Mouse (Mus musculus) thymus, adult 2 months (tissue): ENCODE results near the gene Mrpl52. TPM values are rescaled to one million over a fixed set of nuclear protein-coding genes. Genes with fewer than 3 reads are reported as not detected.

ENCODE experiments used
- DNase-seq: peaks from one replicate; pipeline ENCODE4 v3.0.0; 2021
- H3K27ac ChIP-seq: fragments of 200-500 bp; 2 replicates; pipeline ENCODE4 v1.5.1; 2012; ENCODE audit warnings: low read length, control low read depth; ENCODE audit not compliant: control insufficient read depth, insufficient read depth
- H3K27me3 ChIP-seq: fragments of 200-500 bp; 2 replicates; pipeline ENCODE4 v1.6.1; 2012; ENCODE audit warnings: mild to moderate bottlenecking, low read length, moderate library complexity, mixed read lengths; ENCODE audit not compliant: control insufficient read depth, insufficient read depth
- H3K36me3 ChIP-seq: fragments of 200-500 bp; 2 replicates; pipeline ENCODE4 v1.6.1; 2012; ENCODE audit warnings: mild to moderate bottlenecking, low read length, moderate library complexity; ENCODE audit not compliant: control insufficient read depth, insufficient read depth
- H3K4me1 ChIP-seq: fragments of 200-500 bp; replicated peaks from 2 replicates; pipeline ENCODE4 v1.6.1; 2012; ENCODE audit warnings: low read length; ENCODE audit not compliant: control insufficient read depth, insufficient read depth
- H3K4me3 ChIP-seq: fragments of 200-500 bp; 2 replicates; pipeline ENCODE4 v1.5.1; 2012; ENCODE audit warnings: mild to moderate bottlenecking, low read length, control low read depth, moderate library complexity; ENCODE audit not compliant: control insufficient read depth, insufficient read depth
- CTCF ChIP-seq: fragments of 200-500 bp; IDR thresholded peaks from 2 replicates; pipeline ENCODE4 v1.5.1; 2012; ENCODE audit warnings: mild to moderate bottlenecking, control low read depth, low read length, moderate library complexity, borderline replicate concordance; ENCODE audit not compliant: control insufficient read depth, poor library complexity, insufficient read depth; ENCODE audit errors: extremely low read depth
- POLR2A ChIP-seq: fragments of 200-500 bp; IDR thresholded peaks from 2 replicates; pipeline ENCODE4 v1.6.1; 2012; ENCODE audit warnings: mild to moderate bottlenecking, low read length, control low read depth, moderate library complexity; ENCODE audit not compliant: control insufficient read depth, poor library complexity, insufficient read depth; ENCODE audit errors: extremely low read depth
- WGBS: fragments of 180-500 bp; shearing (Covaris S2); methylation state at CpG from one replicate; pipeline ENCODE4 v1.1.7; 2018; 5-methylcytosine and 5-hydroxymethylcytosine counted together
- polyA plus RNA-seq: library from polyadenylated mRNA; depleted of rRNA; stranded (reverse); fragments of >200 nt; gene quantifications from 2 replicates; pipeline ENCODE4 v1.2.3, GENCODE M21; 2012

The Mrpl52 gene
- polyA plus RNA-seq, 1 experiment: 211 TPM

GRCm38 (mm10) chr14:54429332-54430093 is 2.8 kb downstream of the Mrpl52 start:
- Histone ChIP-seq H3K4me1 (peaks cover 27% of the 10 kb centered on the region), H3K36me3 (no peaks in the 10 kb centered on the region), H3K4me3 (no peak overlapping the region), H3K27ac (no peak overlapping the region), H3K27me3 (peaks cover 6% of the 10 kb centered on the region; the same call in 1 of the 2 replicates)
- DNase-seq: no peak
- 77% methylated on average over 7 of the region's 7 CpGs for whole genome bisulfite sequencing
- TF ChIP-seq CTCF: no peak
- TF ChIP-seq POLR2A: no peak

GRCm38 (mm10) chr14:54430406-54431145 is 3.9 kb downstream of the Mrpl52 start:
- no peak overlapping the region for H3K4me3 ChIP-seq
- peaks cover 6% of the 10 kb centered on the region; the same call in 1 of the 2 replicates for H3K27me3 ChIP-seq
- no peak overlapping the region for H3K27ac ChIP-seq
- TF ChIP-seq POLR2A (no peak), CTCF (no peak)
- no peak for DNase-seq
- H3K4me1 ChIP-seq: peaks cover 27% of the 10 kb centered on the region
- 81% methylated on average over 18 of the region's 18 CpGs for WGBS
- no peaks in the 10 kb centered on the region for H3K36me3 ChIP-seq

- WGBS: 10% methylated on average over 49 of the region's 49 CpGs
- H3K27ac ChIP-seq: no peak within 1 kb of the TSS
- peaks cover 27% of the 10 kb centered on the region for H3K4me1 ChIP-seq
- DNase-seq: peak; percentile 27
- TF ChIP-seq CTCF (no peak), POLR2A (no peak)
- H3K36me3 ChIP-seq: no peaks in the 10 kb centered on the region
- H3K4me3 ChIP-seq: peak within 1 kb of the TSS; percentile 37
- peaks cover 6% of the 10 kb centered on the region; the same call in 1 of the 2 replicates for H3K27me3 ChIP-seq
Measured at GRCm38 (mm10) chr14:54431334-54432077, 4.8 kb downstream of the Mrpl52 start, which contains the start of gene Mmp14. Mmp14 (plus strand) TSS chr14:54431612.

- H3K36me3 ChIP-seq: no peaks in the 10 kb centered on the region
- no peak for TF ChIP-seq POLR2A
- no peak for TF ChIP-seq CTCF
- H3K4me3 ChIP-seq: peak overlapping the region; percentile 37
- DNase-seq: no peak
- H3K27me3 ChIP-seq: peaks cover 6% of the 10 kb centered on the region; the same call in 1 of the 2 replicates
- whole genome bisulfite sequencing: 26% methylated on average over 54 of the region's 54 CpGs
- H3K4me1 ChIP-seq: peaks cover 27% of the 10 kb centered on the region
- H3K27ac ChIP-seq: no peak overlapping the region
Measured at GRCm38 (mm10) chr14:54432078-54432836, 5.5 kb downstream of the Mrpl52 start.

GRCm38 (mm10) chr14:54432837-54433830 is 6.4 kb downstream of the Mrpl52 start:
- no peak for DNase-seq
- Histone ChIP-seq H3K27me3 (peaks cover 6% of the 10 kb centered on the region; the same call in 1 of the 2 replicates), H3K36me3 (no peaks in the 10 kb centered on the region), H3K4me1 (peaks cover 27% of the 10 kb centered on the region), H3K4me3 (peak overlapping the region; percentile 37), H3K27ac (peak overlapping the region; percentile 12; the same call in 1 of the 2 replicates)
- 59% methylated on average over 17 of the region's 17 CpGs for WGBS
- no peak for TF ChIP-seq POLR2A
- TF ChIP-seq CTCF: no peak
